Mouse (Mus musculus): ENCODE results near the gene Tmem220.

GRCm38 (mm10) chr11:67034775-67035485 lies 10.0 kb downstream of the Tmem220 start:
- TF ChIP-seq ZC3H11A (IDR thresholded peaks at IDR 0.05; ENCODE audit: borderline replicate concordance, low read depth, low read length): no peak
- no peak for TF ChIP-seq HCFC1 (IDR thresholded peaks at IDR 0.05; ENCODE audit: borderline replicate concordance, insufficient read depth, low read length)
- no peak for TF ChIP-seq CHD2 (IDR thresholded peaks at IDR 0.05; ENCODE audit: low read depth, low read length)
- TF ChIP-seq ZNF384 (IDR thresholded peaks at IDR 0.05; ENCODE audit: low read depth, low read length): no peak

All from ES-E14 (cell line).